Mouse (Mus musculus) c-Kit-positive CD71-negative TER-119-negative erythroid progenitor cells, embryonic 14.5 days (primary cell): Measurements from ENCODE around the gene Gm20388.

Experiments
- DNase-seq: peaks from one replicate; pipeline ENCODE4 v3.0.0-alpha.2; 2013; ENCODE audit warnings: low read depth

The Gm20388 gene

GRCm38 (mm10) chr8:123854733-123855475 is 3944.3 kb downstream of the Gm20388 start:
- DNase-seq: no peak

DNA sequence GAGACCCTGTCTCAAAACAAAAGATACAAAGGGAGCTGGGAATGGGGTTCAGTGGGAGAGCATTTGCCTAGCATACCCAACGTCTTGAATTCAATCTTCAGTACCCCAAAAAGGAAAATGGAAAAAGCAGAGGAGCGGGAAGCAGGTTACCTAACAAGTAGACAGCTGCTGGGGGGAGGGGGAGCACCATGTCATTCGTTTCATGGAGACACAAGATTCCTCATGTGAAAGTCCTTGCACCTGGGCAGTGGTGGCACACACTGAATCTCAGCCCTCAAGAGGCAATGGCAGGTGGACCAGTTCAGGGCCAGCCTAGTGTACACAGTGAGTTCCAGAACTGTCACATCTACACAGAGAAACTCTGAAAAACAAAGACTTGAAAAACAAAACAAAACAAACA is 3946.7 kb downstream of the Gm20388 start:
- no peak for DNase-seq

- DNase-seq: no peak
Observed at GRCm38 (mm10) chr8:123858574-123858940, 3947.9 kb downstream of the Gm20388 start.

- peak; percentile 85 for DNase-seq
Observed at GRCm38 (mm10) chr8:123858941-123859647, 3948.5 kb downstream of the Gm20388 start.

GRCm38 (mm10) chr8:123859648-123860259 is 3949.1 kb downstream of the Gm20388 start, which contains the start of gene Ccsap:
TSS of gene Ccsap (minus strand) at chr8:123860209.
- peak; percentile 30 for DNase-seq

- DNase-seq: no peak
Observed at GRCm38 (mm10) chr8:123860386-123860785, 3949.7 kb downstream of the Gm20388 start.

DNA sequence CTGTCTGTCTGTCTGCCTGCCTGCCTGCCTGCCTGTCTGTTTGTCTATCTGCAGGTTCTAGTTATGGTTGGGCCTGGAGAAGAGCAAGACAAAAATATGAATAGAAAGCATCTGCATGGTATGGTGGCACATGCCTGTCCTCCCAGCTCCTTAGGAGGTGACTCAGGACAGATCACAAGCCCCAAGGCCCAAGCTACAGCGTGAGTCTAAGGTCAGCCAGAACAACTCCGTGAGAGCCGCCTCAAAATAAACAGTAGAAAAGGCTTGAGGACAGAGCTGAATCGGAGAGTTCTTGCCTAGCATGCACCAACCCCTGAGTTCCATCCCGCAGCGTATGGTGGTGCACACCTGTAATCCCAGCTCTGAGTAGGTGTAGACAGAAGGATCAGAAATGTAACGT is 3955.1 kb downstream of the Gm20388 start:
- DNase-seq: no peak

DNA sequence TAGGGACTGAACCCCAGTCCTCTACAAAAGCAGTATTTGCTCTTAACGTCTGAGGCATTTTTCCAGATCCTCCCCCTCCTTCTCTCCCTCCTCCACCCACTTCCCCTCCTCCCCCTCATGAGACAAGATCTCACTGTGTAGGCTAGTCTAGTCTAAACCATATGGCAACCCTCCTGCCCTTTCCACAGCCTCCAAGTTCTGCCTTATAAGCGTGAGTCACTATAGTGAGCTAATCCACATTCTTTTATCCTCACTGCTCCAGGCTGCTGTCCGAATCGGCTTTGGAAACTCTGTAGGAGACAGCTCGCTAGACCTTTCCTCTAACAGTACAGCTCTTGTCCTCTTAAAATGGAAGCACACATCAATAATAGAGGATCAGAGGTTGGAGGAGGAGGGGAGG is 3956.3 kb downstream of the Gm20388 start:
- DNase-seq: no peak

- no peak for DNase-seq
Observed at GRCm38 (mm10) chr8:123872048-123872447, 3961.4 kb downstream of the Gm20388 start.

- DNase-seq: no peak
Observed at GRCm38 (mm10) chr8:123873364-123873763, 3962.7 kb downstream of the Gm20388 start.

DNA sequence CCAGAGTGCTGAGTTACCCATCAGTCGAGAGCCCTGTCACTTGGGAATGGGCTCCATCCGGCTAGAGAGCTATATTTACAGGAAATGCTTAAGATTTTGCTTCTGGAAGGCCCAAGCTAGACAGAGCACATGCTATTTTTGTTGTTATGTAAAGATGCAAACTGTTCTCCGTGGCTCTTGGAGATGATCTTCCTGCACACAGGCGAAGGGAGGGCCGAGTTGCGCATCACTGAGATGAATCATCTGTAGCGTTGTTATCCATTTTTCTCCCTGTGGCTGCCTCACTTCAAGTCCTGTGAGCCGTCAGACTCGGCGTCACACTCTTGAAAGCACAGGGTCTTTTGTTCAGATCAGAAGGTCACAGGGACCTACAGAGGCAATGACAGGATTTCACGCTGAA is 3963.7 kb downstream of the Gm20388 start:
- no peak for DNase-seq

GRCm38 (mm10) chr8:123877865-123878264 is 3967.2 kb downstream of the Gm20388 start:
- no peak for DNase-seq

GRCm38 (mm10) chr8:123880271-123880670 is 3969.6 kb downstream of the Gm20388 start:
- no peak for DNase-seq

GRCm38 (mm10) chr8:123880821-123881350 is 3970.2 kb downstream of the Gm20388 start:
- DNase-seq: no peak

- DNase-seq: no peak
Observed at GRCm38 (mm10) chr8:123882412-123882811, 3971.8 kb downstream of the Gm20388 start.

DNA sequence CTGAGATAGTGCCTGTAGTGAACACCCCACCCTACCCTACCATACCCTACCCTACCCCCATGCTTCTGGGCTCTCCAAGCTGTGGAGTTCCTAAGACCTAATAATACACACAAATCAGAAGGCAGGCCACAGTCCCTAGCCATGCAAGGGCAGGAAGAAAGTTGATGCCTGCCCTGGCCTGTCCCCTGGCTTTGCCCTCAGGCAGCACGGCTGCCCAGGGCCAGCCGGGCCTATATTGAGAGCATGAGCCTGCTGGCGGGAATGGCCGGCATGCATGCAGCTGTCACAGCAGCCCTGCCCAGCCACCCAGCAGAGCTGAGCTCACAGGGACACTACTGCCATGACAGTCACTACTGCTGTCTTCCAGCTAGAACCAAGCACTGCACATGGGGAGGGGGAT is 3972.5 kb downstream of the Gm20388 start:
- no peak for DNase-seq

DNA sequence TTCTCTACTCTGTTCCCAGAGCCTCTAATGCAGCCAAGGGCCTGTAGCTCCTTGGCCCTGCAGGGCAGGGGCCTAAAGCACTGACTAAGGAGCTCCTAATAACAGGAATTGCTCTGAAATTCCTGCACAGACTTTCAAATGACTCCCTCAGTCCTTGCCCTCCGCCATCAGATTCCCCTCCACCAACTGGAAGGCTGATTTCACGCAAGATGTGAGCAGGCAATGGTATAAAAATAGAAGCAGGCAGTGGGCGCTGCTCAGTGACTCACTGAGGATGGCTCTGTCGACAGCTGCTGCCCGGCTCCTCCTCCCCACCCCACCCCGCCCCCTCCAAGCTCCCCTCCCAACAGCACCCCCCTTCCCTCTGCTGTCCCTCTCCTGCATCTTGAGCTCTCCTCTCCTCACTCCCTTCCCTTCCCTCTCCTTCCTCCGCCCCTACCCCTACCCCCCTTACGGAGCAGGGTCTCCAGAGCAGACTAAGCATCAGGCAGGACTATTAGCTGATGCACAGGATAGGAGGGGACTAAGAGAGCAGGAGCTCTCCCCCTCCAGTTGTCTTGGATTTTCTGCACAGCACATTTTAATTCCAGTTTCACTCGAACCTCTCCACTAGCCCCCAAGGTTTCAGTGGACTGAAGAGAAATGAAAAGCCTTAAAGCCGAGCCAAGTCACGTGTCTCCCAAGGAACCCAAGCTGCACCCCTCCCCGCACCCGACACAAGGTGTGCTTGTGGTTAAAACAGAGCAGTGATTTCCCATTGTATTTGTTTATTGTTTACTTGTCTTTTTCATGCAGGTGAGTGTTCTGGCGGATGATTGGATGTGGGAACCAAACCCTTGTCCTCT is 3974.3 kb downstream of the Gm20388 start:
- no peak for DNase-seq

DNA sequence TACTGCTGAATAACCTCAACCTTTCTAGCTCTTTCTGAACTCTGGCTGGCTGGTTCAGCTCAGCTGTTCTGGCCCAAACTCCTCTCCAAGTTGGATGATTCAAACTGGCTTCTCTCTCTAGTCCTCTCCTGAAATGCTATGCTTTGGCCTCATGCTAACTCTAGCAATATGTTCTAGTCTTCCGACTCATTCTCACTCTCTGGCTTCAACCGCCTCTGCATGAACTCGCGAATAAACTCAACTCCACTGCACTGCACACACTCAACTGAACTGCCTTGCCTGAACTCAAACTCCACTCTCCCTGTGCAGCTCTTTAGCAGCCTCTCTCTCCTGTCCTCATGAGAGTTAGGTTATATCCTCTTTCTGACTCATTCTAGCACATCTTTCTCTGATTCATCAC is 3976.5 kb downstream of the Gm20388 start:
- DNase-seq: no peak

GRCm38 (mm10) chr8:123887956-123888355 is 3977.3 kb downstream of the Gm20388 start:
- DNase-seq: no peak

- DNase-seq: no peak
Observed at GRCm38 (mm10) chr8:123889797-123890196, 3979.2 kb downstream of the Gm20388 start.

DNA sequence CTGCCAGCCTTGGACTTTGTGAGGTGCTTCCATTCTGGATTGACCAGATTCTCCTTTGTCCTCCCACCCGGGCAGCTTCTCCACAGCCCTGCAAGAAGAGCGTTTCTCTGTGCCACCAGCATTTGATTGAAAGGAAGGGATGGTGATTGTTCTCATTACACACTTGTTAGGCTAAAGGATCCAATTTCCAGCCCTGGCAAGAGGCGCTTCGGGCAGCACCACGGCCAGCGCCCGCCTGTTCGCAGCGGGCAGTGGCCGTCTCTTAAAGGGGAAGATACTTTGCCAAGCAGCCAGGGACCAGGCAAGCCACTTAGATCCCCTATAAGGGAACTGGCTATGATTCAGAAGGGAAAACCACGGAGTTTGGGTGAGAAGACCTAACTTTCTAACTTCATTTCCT is 3980.6 kb downstream of the Gm20388 start:
- peak; percentile 39 for DNase-seq
